Mouse (Mus musculus): ENCODE measurements around the gene Lefty2. TPM values are rescaled to one million over a fixed set of nuclear protein-coding genes. Genes with fewer than 3 reads are reported as not detected.

Gene Lefty2
- polyA plus RNA-seq, 1 experiment from 2014 or later: 0.67 TPM

Other genes with a start within 250 kb of the Lefty2 start
- 0.15 and 0.38 TPM in 2 replicates for gene Mixl1, start 196.1 kb upstream of the Lefty2 start, polyA plus RNA-seq (2016; fragmentation: Nextera tagmentation; extraction: Ambion mirVana)
- gene Acbd3, start 167.1 kb upstream of the Lefty2 start, polyA plus RNA-seq (2016; fragmentation: Nextera tagmentation; extraction: Ambion mirVana): 27.8 and 29.2 TPM in 2 replicates
- 3,184 and 3,209 TPM in 2 replicates for gene H3f3a, start 79.2 kb upstream of the Lefty2 start, polyA plus RNA-seq (2016; fragmentation: Nextera tagmentation; extraction: Ambion mirVana)
- 41.6 and 47.0 TPM in 2 replicates for gene Sde2, start 42.0 kb upstream of the Lefty2 start, polyA plus RNA-seq (2016; fragmentation: Nextera tagmentation; extraction: Ambion mirVana)
- gene Pycr2, start 11.2 kb downstream of the Lefty2 start, polyA plus RNA-seq (2016; fragmentation: Nextera tagmentation; extraction: Ambion mirVana): 110 and 112 TPM in 2 replicates
- 1.2 and 2.4 TPM in 2 replicates for gene Lefty1, start 41.9 kb downstream of the Lefty2 start, polyA plus RNA-seq (2016; fragmentation: Nextera tagmentation; extraction: Ambion mirVana)
- 8.8 and 8.9 TPM in 2 replicates for gene Tmem63a, start 49.2 kb downstream of the Lefty2 start, polyA plus RNA-seq (2016; fragmentation: Nextera tagmentation; extraction: Ambion mirVana)
- 1.5 and 2.6 TPM in 2 replicates for gene Ephx1, start 127.8 kb downstream of the Lefty2 start, polyA plus RNA-seq (2016; fragmentation: Nextera tagmentation; extraction: Ambion mirVana)
- gene 9130409I23Rik, start 158.1 kb downstream of the Lefty2 start, polyA plus RNA-seq (2016; fragmentation: Nextera tagmentation; extraction: Ambion mirVana): not detected in 2 replicates

Data from embryonic facial prominence, embryonic 12.5 days (tissue).